Mouse (Mus musculus) gastrocnemius, adult 18-20 months (tissue): ENCODE results near the gene Zfand2b. TPM values are rescaled to one million over a fixed set of nuclear protein-coding genes. Genes with fewer than 3 reads are reported as not detected.

ENCODE experiments used
- DNase-seq: peaks from one replicate; pipeline ENCODE4 v3.0.0; 2021; ENCODE audit warnings: low spot score
- long read RNA-seq, 2 experiments: library from polyadenylated mRNA; stranded (forward); transcript quantifications; one replicate each; pipeline ENCODE4 v2.0.0; 2021
- total RNA-seq, 2 experiments: library from RNA; stranded (reverse); gene quantifications; 2 replicates each; pipeline ENCODE4 v1.2.3; 2021

The Zfand2b gene
- total RNA-seq = 10 to 100 TPM; 13.7 to 16.2 TPM
- long read RNA-seq, experiment 1, transcript Zfand2b-204 (10 exons, 1,206 nt) = major isoform, 11 of 33 reads
- long read RNA-seq, experiment 1, partial matches to known transcripts = 3 of 33 reads
- long read RNA-seq, experiment 1, other reads (novel, unspliced or antisense) = 16 of 33 reads
- long read RNA-seq, experiment 2, transcript Zfand2b-204 (10 exons, 1,206 nt) = major isoform, 10 of 24 reads
- long read RNA-seq, experiment 2, partial matches to known transcripts = 0 of 24 reads
- long read RNA-seq, experiment 2, other reads (novel, unspliced or antisense) = 13 of 24 reads

- peak; percentile 97 for DNase-seq
Observed at GRCm38 (mm10) chr1:75168472-75169464, at the start of gene Zfand2b. TSS of gene Zfand2b (plus strand) at chr1:75168646.

GRCm38 (mm10) chr1:75122211-75122610 is 46.2 kb upstream of the Zfand2b start:
- no peak for DNase-seq

GRCm38 (mm10) chr1:75124346-75125321 is 43.8 kb upstream of the Zfand2b start, which contains the start of gene Nhej1:
TSS of gene Nhej1 (minus strand) at chr1:75125200.
- peak; percentile 95 for DNase-seq

GRCm38 (mm10) chr1:75125418-75125817 is 43.0 kb upstream of the Zfand2b start:
- no peak for DNase-seq

GRCm38 (mm10) chr1:75128641-75129040 is 39.8 kb upstream of the Zfand2b start:
- no peak for DNase-seq

- DNase-seq = no peak
Observed at GRCm38 (mm10) chr1:75133421-75134207, 34.8 kb upstream of the Zfand2b start, which contains the start of gene Slc23a3. TSS of gene Slc23a3 (minus strand) at chr1:75133890.

GRCm38 (mm10) chr1:75136293-75136692 is 32.2 kb upstream of the Zfand2b start:
- no peak for DNase-seq

GRCm38 (mm10) chr1:75136730-75137129 is 31.7 kb upstream of the Zfand2b start:
- no peak for DNase-seq

- no peak for DNase-seq
Observed at GRCm38 (mm10) chr1:75138448-75138847, 30.0 kb upstream of the Zfand2b start.

- DNase-seq = no peak
Observed at GRCm38 (mm10) chr1:75140601-75141190, 27.8 kb upstream of the Zfand2b start.

- DNase-seq = peak; percentile 59
Observed at GRCm38 (mm10) chr1:75141486-75142190, 26.8 kb upstream of the Zfand2b start.

GRCm38 (mm10) chr1:75142301-75143261 is 25.9 kb upstream of the Zfand2b start, which contains the start of the genes Cnppd1 and Retreg2:
TSS of gene Cnppd1 (minus strand) at chr1:75142711.
TSS of gene Retreg2 (plus strand) at chr1:75142778.
- peak; percentile 95 for DNase-seq

- DNase-seq = no peak
Observed at GRCm38 (mm10) chr1:75145589-75145988, 22.9 kb upstream of the Zfand2b start.

GRCm38 (mm10) chr1:75147411-75148135 is 20.9 kb upstream of the Zfand2b start:
- no peak for DNase-seq

- no peak for DNase-seq
Observed at GRCm38 (mm10) chr1:75148727-75149126, 19.7 kb upstream of the Zfand2b start.

GRCm38 (mm10) chr1:75155837-75156236 is 12.6 kb upstream of the Zfand2b start:
- no peak for DNase-seq

GRCm38 (mm10) chr1:75158990-75159389 is 9.5 kb upstream of the Zfand2b start:
- DNase-seq = no peak
